Mouse (Mus musculus): Measurements from ENCODE around the gene Slc32a1.

Gene Slc32a1

DNA sequence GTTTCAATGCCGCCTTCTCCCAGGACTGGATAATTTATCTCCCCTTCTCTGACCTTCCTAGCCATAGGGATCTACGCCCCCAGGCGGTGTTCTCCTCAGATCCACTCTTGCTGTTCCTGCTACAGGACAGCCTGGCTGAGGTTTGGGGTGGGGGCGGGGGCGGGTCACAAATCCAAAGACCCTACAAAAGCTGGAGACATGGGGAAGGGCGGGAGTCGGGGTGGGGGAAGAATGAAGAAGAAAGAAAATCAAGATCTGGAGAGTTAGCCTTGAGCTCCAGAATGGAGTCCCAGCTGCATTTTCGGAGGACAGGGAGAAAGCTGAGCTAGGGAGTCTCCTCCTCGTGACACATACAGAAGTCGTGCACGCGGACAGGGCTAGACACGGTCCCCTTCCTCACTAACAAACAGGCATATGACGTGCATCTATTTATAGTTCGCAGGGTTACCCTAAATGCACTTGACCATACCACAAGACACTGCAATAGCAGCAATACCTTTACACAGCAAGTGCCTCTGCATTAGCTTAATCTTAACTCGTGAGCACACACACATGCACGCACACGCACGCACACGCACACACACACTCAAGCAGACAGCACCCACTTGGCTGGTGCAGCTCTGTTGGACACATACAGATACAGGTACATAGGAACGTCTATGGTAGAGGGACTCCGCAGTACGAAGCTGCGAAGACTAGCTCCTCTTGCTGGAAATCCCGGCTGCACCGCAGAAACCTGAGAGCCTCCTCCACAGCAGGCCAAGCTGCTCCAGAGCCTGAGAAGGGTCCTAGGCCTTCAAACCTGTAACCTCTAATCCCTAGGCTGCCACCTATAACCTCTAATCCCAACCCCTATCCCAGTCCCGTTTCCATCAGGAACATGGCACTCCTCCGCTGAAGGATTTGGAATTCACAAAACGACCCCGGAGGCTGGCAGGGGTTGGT, 1.4 kb downstream of the Slc32a1 start:
- in situ Hi-C loops (cut with MboI; ENCODE audit: low sequenced_read_pairs) = no loop called here

- in situ Hi-C loops (cut with MboI; ENCODE audit: low sequenced_read_pairs) = no loop called here
Measured at GRCm38 (mm10) chr2:158612671-158613250, 2.2 kb downstream of the Slc32a1 start.

- in situ Hi-C loops (cut with MboI; ENCODE audit: low sequenced_read_pairs) = no loop called here
Measured at GRCm38 (mm10) chr2:158613541-158614417, 3.2 kb downstream of the Slc32a1 start.

DNA sequence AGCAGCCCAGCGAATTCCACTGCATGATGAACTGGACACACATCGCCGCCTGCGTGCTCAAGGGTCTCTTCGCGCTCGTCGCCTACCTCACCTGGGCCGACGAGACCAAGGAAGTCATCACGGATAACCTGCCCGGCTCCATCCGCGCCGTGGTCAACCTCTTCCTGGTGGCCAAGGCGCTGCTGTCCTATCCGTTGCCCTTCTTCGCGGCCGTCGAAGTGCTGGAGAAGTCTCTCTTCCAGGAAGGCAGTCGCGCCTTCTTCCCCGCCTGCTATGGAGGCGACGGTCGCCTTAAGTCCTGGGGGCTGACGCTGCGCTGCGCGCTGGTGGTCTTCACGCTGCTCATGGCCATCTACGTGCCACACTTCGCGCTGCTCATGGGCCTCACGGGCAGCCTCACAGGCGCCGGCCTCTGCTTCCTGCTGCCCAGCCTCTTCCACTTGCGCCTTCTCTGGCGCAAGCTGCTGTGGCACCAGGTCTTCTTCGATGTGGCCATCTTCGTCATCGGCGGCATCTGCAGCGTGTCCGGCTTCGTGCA, 3.9 kb downstream of the Slc32a1 start:
- in situ Hi-C loops (cut with MboI; ENCODE audit: low sequenced_read_pairs) = no loop called here

DNA sequence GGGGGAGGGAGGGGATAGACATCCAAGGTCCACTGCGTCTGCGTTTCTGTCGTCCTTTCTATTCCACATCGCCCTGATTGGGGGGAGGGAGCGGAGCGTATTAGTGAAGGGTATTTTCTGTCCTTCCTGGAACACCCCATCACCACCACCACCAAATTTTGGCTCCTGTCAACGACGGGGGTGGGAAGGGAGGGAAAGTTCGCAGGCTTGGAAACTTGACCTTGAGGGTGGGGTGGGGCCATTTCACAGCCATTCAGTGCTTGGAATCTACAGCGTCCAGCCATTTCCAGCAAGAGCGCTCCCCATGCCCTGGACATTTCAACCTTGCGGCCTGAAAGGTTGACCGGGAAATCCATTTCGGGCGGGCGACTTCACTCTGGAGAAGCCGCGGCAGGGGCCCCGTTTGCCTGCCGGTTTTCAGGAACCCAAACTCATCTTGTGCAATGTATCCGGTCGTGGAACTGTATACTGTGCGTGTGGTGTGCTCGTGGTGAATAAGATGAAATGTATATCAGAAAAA, 4.7 kb downstream of the Slc32a1 start:
- in situ Hi-C loops (cut with MboI; ENCODE audit: low sequenced_read_pairs) = no loop called here

DNA sequence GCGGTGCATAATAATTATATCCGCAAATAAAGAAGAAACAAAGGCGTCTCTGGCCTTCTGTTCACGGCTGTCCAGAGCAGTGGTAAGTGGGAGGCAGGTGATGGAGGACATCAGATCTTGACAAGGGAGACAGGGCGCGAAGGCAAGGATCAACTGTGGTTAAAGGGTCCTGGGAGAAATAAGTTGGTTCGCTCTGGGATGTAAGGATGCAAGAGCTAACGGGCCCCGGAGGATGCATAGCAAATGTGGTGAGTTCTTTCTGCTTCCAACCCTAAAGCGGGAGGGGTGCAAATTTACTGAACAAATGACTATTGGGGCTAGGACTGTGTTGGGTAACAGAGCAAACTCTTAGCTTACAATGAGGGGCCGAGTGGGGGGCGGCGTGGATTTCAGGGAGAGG, 5.1 kb downstream of the Slc32a1 start:
- in situ Hi-C loops (cut with MboI; ENCODE audit: low sequenced_read_pairs) = no loop called here

GRCm38 (mm10) chr2:158616296-158616695, 5.7 kb downstream of the Slc32a1 start:
- in situ Hi-C loops (cut with MboI; ENCODE audit: low sequenced_read_pairs) = no loop called here

DNA sequence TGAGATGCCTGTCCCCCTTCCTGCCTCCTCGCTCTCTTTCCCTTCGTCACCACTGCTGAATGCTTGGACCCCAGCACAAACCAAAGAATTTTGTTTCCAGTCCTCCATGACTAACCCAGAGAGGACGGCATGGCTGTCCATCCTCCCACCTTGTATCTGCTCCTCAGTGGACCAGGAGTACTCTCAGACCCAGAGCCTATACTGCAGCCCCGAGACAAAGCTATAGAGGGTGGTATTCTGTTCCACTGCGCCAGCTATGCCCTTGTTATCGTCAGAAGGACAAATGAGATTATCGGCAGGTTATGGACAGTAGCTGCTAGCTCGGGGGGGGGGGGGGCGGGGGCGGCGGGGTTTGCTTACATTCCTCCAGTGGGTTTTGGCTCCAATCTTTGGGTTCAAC, 6.2 kb downstream of the Slc32a1 start:
- in situ Hi-C loops (cut with MboI; ENCODE audit: low sequenced_read_pairs) = no loop called here

DNA sequence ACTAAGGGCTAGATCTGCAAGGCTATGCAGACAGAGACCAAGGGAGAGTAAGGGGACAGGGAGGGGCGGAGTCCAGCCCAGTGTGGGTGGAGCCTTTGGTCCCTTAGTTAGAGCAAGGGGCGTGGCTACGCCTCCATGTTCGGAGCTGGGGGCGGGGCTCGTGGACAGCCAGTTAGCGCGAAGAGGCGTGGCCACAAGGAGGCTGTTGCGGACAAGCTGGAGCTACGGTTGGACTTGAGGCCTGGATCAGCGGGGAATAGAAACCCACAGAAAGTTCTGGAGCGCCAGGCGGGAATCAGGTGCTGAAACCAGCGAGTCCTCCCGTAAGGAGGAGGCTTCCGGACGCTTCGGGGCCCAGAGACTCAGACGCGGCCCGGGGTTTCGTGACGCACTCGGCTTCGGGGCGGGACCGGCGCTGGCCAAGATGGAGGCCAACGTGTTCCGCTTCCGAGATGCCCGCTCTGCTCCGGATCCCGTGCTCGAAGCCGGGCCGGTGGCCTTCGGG, 14.2 kb downstream of the Slc32a1 start, which contains the start of gene Actr5:
Actr5 (plus strand) TSS at position 171 of the 505 bp plus-strand sequence.
- in situ Hi-C loops (cut with MboI; ENCODE audit: low sequenced_read_pairs) = no loop called here

DNA sequence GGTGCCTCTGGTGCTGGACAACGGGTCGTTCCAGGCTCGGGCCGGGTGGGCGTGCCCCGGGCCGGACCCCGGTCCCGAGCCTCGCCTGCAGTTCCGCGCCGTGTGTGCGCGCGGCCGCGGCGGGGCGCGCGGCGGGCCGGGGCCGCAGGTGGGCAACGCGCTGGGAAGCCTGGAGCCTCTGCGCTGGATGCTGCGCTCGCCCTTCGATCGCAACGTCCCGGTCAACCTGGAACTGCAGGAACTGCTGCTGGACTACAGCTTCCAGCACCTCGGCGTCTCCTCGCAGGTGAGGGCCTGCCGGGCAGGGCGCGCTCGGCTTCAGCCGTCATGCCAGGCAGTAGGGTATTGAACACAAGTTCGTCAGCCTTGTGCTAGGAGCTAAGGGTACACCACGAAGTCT, 14.7 kb downstream of the Slc32a1 start:
- in situ Hi-C loops (cut with MboI; ENCODE audit: low sequenced_read_pairs) = no loop called here

DNA sequence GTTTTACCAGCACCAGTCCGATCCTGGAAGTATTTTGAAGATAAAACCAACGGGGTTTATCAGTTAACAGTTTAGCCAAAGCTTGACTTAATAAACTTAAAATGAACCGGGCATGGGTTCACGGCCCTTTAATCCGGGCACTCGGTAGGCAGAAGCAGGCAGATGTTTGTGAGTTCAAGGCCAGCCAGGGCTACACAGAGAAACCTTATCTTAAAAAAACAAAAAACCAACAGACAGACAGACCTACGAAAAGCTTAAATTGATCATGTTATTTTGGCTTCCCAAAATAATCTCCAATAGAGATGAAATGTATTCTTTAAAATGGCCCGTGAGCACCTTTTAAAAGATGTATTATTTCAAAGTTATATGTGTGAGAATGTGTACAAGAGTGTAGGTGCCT, 15.1 kb downstream of the Slc32a1 start:
- in situ Hi-C loops (cut with MboI; ENCODE audit: low sequenced_read_pairs) = no loop called here

DNA sequence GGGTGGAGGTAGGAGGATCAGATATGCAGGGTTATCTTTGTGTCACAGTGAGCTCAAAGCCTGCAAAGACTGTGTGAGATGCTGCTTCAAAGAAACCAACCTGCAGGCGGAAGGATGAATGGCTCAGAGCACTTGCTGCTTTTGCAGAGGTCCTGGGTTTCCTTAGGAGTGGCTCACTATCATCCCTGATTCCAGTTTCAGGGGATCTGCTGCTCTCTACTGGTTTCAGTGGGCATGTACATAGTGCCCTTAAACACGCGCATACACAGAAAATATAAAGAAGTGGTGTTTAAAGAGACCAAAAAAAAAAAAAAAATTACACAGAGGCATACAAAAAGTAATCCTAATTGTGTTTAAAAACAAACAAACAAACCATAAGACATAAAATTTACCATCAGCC, 18.3 kb downstream of the Slc32a1 start:
- in situ Hi-C loops (cut with MboI; ENCODE audit: low sequenced_read_pairs) = no loop called here

DNA sequence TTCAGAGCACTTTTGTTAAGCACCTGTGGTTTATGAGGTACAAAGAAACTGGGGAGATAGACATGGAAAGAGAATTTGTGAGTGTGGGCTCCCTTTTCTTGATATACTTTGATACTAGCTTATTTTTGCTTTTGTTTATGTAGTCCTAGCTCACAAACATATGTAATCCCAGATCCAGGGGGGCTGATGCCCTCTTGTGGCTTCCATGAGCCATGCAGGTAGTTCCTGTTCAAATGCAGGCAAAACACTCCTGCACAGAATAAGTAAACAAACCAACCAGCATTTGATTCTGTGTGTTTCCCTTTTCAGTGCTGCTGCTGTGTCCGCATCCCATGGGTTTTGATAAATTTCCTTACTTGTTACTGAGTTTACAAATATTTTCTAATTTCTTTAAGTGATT, 18.8 kb downstream of the Slc32a1 start:
- in situ Hi-C loops (cut with MboI; ENCODE audit: low sequenced_read_pairs) = no loop called here

GRCm38 (mm10) chr2:158631873-158632272, 21.3 kb downstream of the Slc32a1 start:
- in situ Hi-C loops (cut with MboI; ENCODE audit: low sequenced_read_pairs) = loop anchor here (10.0 kb wide), 1 partner anchor 87 kb away; no protein-coding TSS in a partner anchor

DNA sequence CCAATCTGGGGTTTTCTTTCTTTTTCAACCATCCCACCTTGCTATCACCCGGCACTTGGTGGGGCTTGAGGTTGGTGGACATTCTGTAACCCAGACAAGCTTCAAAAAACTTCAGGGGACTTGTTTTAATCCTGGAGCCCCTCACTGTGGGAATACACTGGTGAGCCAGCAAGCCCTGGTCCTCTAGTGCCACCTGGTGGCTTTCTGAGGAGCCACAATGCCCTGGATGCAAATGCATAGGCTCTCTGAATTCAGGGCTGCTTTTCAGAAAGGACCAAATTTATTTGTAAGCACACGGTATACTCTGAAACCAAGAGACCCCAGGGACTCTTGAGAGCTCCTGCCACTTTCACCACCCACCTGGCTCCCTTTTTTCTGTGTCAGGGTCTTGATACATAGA, 31.3 kb downstream of the Slc32a1 start:
- in situ Hi-C loops (cut with MboI; ENCODE audit: low sequenced_read_pairs) = no loop called here

DNA sequence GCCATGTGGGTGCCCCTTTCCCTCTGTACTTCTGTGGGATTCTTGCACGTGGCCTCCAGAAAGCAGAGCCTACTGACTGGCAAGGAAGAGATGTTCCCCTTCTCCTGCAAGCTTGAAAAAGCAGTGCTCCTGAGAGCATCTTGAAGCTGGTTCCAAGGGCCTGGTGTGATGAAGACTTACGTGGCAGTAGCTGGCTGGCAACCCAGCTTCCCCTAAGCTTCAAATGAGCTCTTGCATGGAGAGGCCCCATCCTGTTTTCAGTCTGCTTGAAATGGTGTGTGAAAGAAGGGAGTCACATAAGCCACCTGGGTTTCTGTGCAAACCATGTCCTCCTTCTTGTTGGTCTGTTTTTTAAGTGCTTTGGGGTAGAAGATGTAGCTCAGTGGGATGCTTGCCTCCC, 32.0 kb downstream of the Slc32a1 start:
- in situ Hi-C loops (cut with MboI; ENCODE audit: low sequenced_read_pairs) = no loop called here

- in situ Hi-C loops (cut with MboI; ENCODE audit: low sequenced_read_pairs) = no loop called here
Measured at GRCm38 (mm10) chr2:158643791-158644190, 33.2 kb downstream of the Slc32a1 start.

DNA sequence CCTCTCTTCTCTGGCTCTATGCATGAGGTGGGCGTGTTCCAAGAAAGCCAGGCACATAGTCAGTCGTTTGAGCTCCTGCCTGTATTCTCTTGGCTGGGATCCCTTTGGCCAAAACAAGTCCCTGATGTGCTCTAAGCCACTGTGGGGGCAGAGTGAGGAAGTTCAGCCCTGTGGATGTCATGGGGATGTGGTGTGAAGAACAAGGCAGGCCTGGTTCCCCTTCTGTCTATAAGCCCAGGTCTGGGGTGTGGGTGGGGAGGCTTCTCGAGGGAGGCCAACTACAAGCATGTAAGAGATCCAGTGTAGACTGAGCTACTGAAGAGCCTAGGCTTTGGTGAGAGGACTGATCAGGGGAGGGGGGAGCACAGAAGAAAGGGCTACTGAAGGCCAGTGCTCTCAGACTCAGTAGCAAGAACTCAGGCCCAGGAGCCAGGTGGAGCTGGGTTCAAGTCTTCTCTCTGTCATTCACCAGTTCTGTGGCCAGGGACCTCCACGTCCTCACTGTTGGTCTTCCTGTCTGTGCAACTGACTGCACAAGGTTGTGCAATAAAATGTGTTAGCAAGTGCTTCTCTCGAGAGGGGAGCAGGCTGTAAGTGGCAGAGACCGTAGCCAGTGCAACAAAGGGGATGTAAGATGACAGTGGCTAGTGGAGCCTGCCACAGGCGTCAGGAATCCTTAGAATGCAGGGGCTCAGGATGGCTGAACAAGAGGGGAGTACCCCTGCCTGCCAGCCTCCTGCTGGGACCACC, 40.8 kb downstream of the Slc32a1 start:
- in situ Hi-C loops (cut with MboI; ENCODE audit: low sequenced_read_pairs) = no loop called here

GRCm38 (mm10) chr2:158652985-158653384, 42.4 kb downstream of the Slc32a1 start:
- in situ Hi-C loops (cut with MboI; ENCODE audit: low sequenced_read_pairs) = no loop called here

GRCm38 (mm10) chr2:158654717-158655116, 44.1 kb downstream of the Slc32a1 start:
- in situ Hi-C loops (cut with MboI; ENCODE audit: low sequenced_read_pairs) = no loop called here
